Mouse (Mus musculus): ENCODE data around the gene Krt82. TPM values are rescaled to one million over a fixed set of nuclear protein-coding genes. Genes with fewer than 3 reads are reported as not detected.

Gene Krt82
- not detected in 2 replicates for polyA plus RNA-seq (2012)

GRCm38 (mm10) chr15:101550567-101550966, at the start of gene Krt82:
Gene Krt82 (minus strand): TSS chr15:101550667.
- H3K9me3 ChIP-seq (ENCODE audit: control insufficient read depth, low read length), result no peaks in the 10 kb centered on the region
- no peak within 1 kb of the TSS for H3K4me3 ChIP-seq (replicated peaks)
- H3K36me3 ChIP-seq (ENCODE audit: control insufficient read depth), result no peaks in the 10 kb centered on the region
- H3K4me1 ChIP-seq (ENCODE audit: control insufficient read depth), result no peaks in the 10 kb centered on the region
- H3K27me3 ChIP-seq (ENCODE audit: control insufficient read depth), result peaks cover 7% of the 10 kb centered on the region
- no peak for TF ChIP-seq TAL1 (IDR thresholded peaks at IDR 0.05; ENCODE audit: low read length)
- no peak for TF ChIP-seq GATA1 (IDR thresholded peaks at IDR 0.05; ENCODE audit: low read length)

GRCm38 (mm10) chr15:101599123-101599522, 48.7 kb upstream of the Krt82 start:
- Histone ChIP-seq H3K36me3 (ENCODE audit: control insufficient read depth) (no peaks in the 10 kb centered on the region), H3K9me3 (ENCODE audit: control insufficient read depth, low read length) (no peaks in the 10 kb centered on the region), H3K4me1 (ENCODE audit: control insufficient read depth) (no peaks in the 10 kb centered on the region), H3K27me3 (ENCODE audit: control insufficient read depth) (no peaks in the 10 kb centered on the region), H3K4me3 (replicated peaks) (no peak overlapping the region)
- TF ChIP-seq GATA1 (IDR thresholded peaks at IDR 0.05; ENCODE audit: low read length) (no peak), TAL1 (IDR thresholded peaks at IDR 0.05; ENCODE audit: low read length) (no peak)

- no peak overlapping the region for H3K4me3 ChIP-seq (replicated peaks)
- H3K4me1 ChIP-seq (ENCODE audit: control insufficient read depth), result no peaks in the 10 kb centered on the region
- no peaks in the 10 kb centered on the region for H3K36me3 ChIP-seq (ENCODE audit: control insufficient read depth)
- no peaks in the 10 kb centered on the region for H3K9me3 ChIP-seq (ENCODE audit: control insufficient read depth, low read length)
- H3K27me3 ChIP-seq (ENCODE audit: control insufficient read depth), result no peaks in the 10 kb centered on the region
- TF ChIP-seq GATA1 (IDR thresholded peaks at IDR 0.05; ENCODE audit: low read length), result no peak
- TF ChIP-seq TAL1 (IDR thresholded peaks at IDR 0.05; ENCODE audit: low read length), result no peak
Observed at GRCm38 (mm10) chr15:101588216-101588615, 37.7 kb upstream of the Krt82 start.

GRCm38 (mm10) chr15:101584456-101584855, 34.0 kb upstream of the Krt82 start:
- Histone ChIP-seq H3K4me1 (ENCODE audit: control insufficient read depth) (no peaks in the 10 kb centered on the region), H3K4me3 (replicated peaks) (no peak overlapping the region)
- TF ChIP-seq GATA1 (IDR thresholded peaks at IDR 0.05; ENCODE audit: low read length) (no peak), TAL1 (IDR thresholded peaks at IDR 0.05; ENCODE audit: low read length) (no peak)

GRCm38 (mm10) chr15:101583211-101583965, 32.9 kb upstream of the Krt82 start:
- 0 out of 2 replicates have a peak, but pooled peaks cover 2% of the 10 kb centered on the region for H3K27me3 ChIP-seq (ENCODE audit: control insufficient read depth)
- H3K9me3 ChIP-seq (ENCODE audit: control insufficient read depth, low read length), result no peaks in the 10 kb centered on the region
- TF ChIP-seq TAL1 (IDR thresholded peaks at IDR 0.05; ENCODE audit: low read length), result no peak
- no peak for TF ChIP-seq GATA1 (IDR thresholded peaks at IDR 0.05; ENCODE audit: low read length)

More at GRCm38 (mm10) chr15:101584456-101584855, 34.0 kb upstream of the Krt82 start:
- Histone ChIP-seq H3K9me3 (ENCODE audit: control insufficient read depth, low read length) (no peaks in the 10 kb centered on the region), H3K27me3 (ENCODE audit: control insufficient read depth) (0 out of 2 replicates have a peak, but pooled peaks cover 2% of the 10 kb centered on the region), H3K36me3 (ENCODE audit: control insufficient read depth) (no peaks in the 10 kb centered on the region)

GRCm38 (mm10) chr15:101581701-101582100, 31.2 kb upstream of the Krt82 start:
- H3K36me3 ChIP-seq (ENCODE audit: control insufficient read depth), result no peaks in the 10 kb centered on the region
- H3K27me3 ChIP-seq (ENCODE audit: control insufficient read depth), result 0 out of 2 replicates have a peak, but pooled peaks cover 2% of the 10 kb centered on the region
- H3K4me3 ChIP-seq (replicated peaks), result no peak overlapping the region
- no peaks in the 10 kb centered on the region for H3K4me1 ChIP-seq (ENCODE audit: control insufficient read depth)
- no peaks in the 10 kb centered on the region for H3K9me3 ChIP-seq (ENCODE audit: control insufficient read depth, low read length)
- no peak for TF ChIP-seq GATA1 (IDR thresholded peaks at IDR 0.05; ENCODE audit: low read length)

More at GRCm38 (mm10) chr15:101583211-101583965, 32.9 kb upstream of the Krt82 start:
- no peaks in the 10 kb centered on the region for H3K4me1 ChIP-seq (ENCODE audit: control insufficient read depth)
- H3K4me3 ChIP-seq (replicated peaks), result no peak overlapping the region
- no peaks in the 10 kb centered on the region for H3K36me3 ChIP-seq (ENCODE audit: control insufficient read depth)

GRCm38 (mm10) chr15:101575506-101575905, 25.0 kb upstream of the Krt82 start:
- H3K36me3 ChIP-seq (ENCODE audit: control insufficient read depth), result no peaks in the 10 kb centered on the region
- H3K27me3 ChIP-seq (ENCODE audit: control insufficient read depth), result no peaks in the 10 kb centered on the region
- no peak for TF ChIP-seq GATA1 (IDR thresholded peaks at IDR 0.05; ENCODE audit: low read length)
- no peak for TF ChIP-seq TAL1 (IDR thresholded peaks at IDR 0.05; ENCODE audit: low read length)
- no peak overlapping the region for H3K4me3 ChIP-seq (replicated peaks)
- H3K4me1 ChIP-seq (ENCODE audit: control insufficient read depth), result no peaks in the 10 kb centered on the region
- no peaks in the 10 kb centered on the region for H3K9me3 ChIP-seq (ENCODE audit: control insufficient read depth, low read length)

GRCm38 (mm10) chr15:101573796-101574345, 23.4 kb upstream of the Krt82 start, which contains the start of gene Krt75:
Gene Krt75 (minus strand): TSS chr15:101573904.
- no peaks in the 10 kb centered on the region for H3K9me3 ChIP-seq (ENCODE audit: control insufficient read depth, low read length)
- no peak for TF ChIP-seq TAL1 (IDR thresholded peaks at IDR 0.05; ENCODE audit: low read length)
- H3K27me3 ChIP-seq (ENCODE audit: control insufficient read depth), result no peaks in the 10 kb centered on the region
- H3K4me1 ChIP-seq (ENCODE audit: control insufficient read depth), result no peaks in the 10 kb centered on the region
- no peaks in the 10 kb centered on the region for H3K36me3 ChIP-seq (ENCODE audit: control insufficient read depth)
- no peak within 1 kb of the TSS for H3K4me3 ChIP-seq (replicated peaks)

GRCm38 (mm10) chr15:101567780-101568179, 17.3 kb upstream of the Krt82 start:
- no peaks in the 10 kb centered on the region for H3K9me3 ChIP-seq (ENCODE audit: control insufficient read depth, low read length)
- no peaks in the 10 kb centered on the region for H3K36me3 ChIP-seq (ENCODE audit: control insufficient read depth)
- H3K4me3 ChIP-seq (replicated peaks), result no peak overlapping the region
- H3K27me3 ChIP-seq (ENCODE audit: control insufficient read depth), result no peaks in the 10 kb centered on the region
- H3K4me1 ChIP-seq (ENCODE audit: control insufficient read depth), result no peaks in the 10 kb centered on the region
- TF ChIP-seq TAL1 (IDR thresholded peaks at IDR 0.05; ENCODE audit: low read length), result no peak
- no peak for TF ChIP-seq GATA1 (IDR thresholded peaks at IDR 0.05; ENCODE audit: low read length)

Measured in erythroblast, embryonic 14.5 days (primary cell).